7 mouse cellular contexts compared by ENCODE assay signal in the genomic region with DNA sequence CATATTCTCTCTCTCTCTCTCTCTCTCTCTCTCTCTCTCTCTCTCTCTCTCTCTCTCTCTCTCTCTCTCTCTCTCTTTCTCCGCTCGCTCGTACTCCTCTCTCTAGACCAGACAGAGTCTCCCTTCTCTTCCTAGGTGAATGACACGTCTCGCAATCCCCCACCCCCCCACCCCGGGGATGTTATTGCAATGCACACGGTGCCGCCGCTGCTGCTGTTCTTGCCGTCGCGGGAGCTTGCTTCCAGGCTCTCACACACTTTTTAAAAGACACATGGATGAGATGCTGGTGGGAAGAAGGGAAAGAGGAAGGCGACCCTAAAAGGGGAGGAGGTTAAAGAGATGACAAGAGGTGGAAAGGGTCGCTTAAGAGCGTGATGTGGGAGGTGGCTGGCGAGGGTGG. TPM values are rescaled to one million over a fixed set of nuclear protein-coding genes. Genes with fewer than 3 reads are reported as not detected.
DNase-seq lines count a peak whose midpoint lies in the region; ATAC-seq and TF ChIP-seq lines count a peak whose summit lies in the region.

No protein-coding gene starts in this region.

- peaks cover 3% of the 10 kb centered on the region; the same call in 1 of the 2 replicates for H3K9me3 ChIP-seq in lung, embryonic 14.5 days (ENCODE audit: low read depth, low read length)
- H3K9me3 ChIP-seq in forebrain, embryonic 12.5 days: no peaks in the 10 kb centered on the region
- H3K9me3 ChIP-seq in limb, embryonic 10.5 days (replicated peaks): no peaks in the 10 kb centered on the region
- H3K9me3 ChIP-seq in neural tube, embryonic 15.5 days (replicated peaks): no peaks in the 10 kb centered on the region

- no peak for ATAC-seq in lung, embryonic 14.5 days (ENCODE audit: insufficient read depth)
- no peak for ATAC-seq in forebrain, embryonic 12.5 days (ENCODE audit: low FRiP score)
- ATAC-seq in neural tube, embryonic 15.5 days (ENCODE audit: low FRiP score): peak; percentile 25; the same call in 1 of the 2 replicates

- H3K4me2 ChIP-seq in lung, embryonic 14.5 days: peak overlapping the region; percentile 97
- H3K4me2 ChIP-seq in forebrain, embryonic 12.5 days: peak overlapping the region; percentile 72
- peak overlapping the region; percentile 71 for H3K4me2 ChIP-seq in neural tube, embryonic 15.5 days

- H3K4me3 ChIP-seq in lung, embryonic 14.5 days (ENCODE audit: low read depth, low read length): peak overlapping the region; percentile 67
- peak overlapping the region; percentile 71 for H3K4me3 ChIP-seq in forebrain, embryonic 12.5 days (replicated peaks)
- peak overlapping the region; percentile 78 for H3K4me3 ChIP-seq in limb, embryonic 10.5 days
- H3K4me3 ChIP-seq in neural tube, embryonic 15.5 days (replicated peaks): peak overlapping the region; percentile 86

- no peaks in the 10 kb centered on the region for H3K4me1 ChIP-seq in lung, embryonic 14.5 days (ENCODE audit: insufficient read depth)
- peaks cover 8% of the 10 kb centered on the region for H3K4me1 ChIP-seq in forebrain, embryonic 12.5 days
- H3K4me1 ChIP-seq in limb, embryonic 10.5 days: peaks cover 20% of the 10 kb centered on the region
- H3K4me1 ChIP-seq in neural tube, embryonic 15.5 days: peaks cover 15% of the 10 kb centered on the region

- H3K27ac ChIP-seq in lung, embryonic 14.5 days (ENCODE audit: low read depth): no peak overlapping the region
- H3K27ac ChIP-seq in forebrain, embryonic 12.5 days: peak overlapping the region; percentile 81; the same call in 1 of the 2 replicates
- H3K27ac ChIP-seq in limb, embryonic 10.5 days: 0 out of 2 replicates have a peak overlapping the region, but pooled peaks have one; percentile 80
- peak overlapping the region; percentile 94 for H3K27ac ChIP-seq in neural tube, embryonic 15.5 days (replicated peaks)

- no peaks in the 10 kb centered on the region for H3K36me3 ChIP-seq in lung, embryonic 14.5 days (ENCODE audit: insufficient read depth)
- H3K36me3 ChIP-seq in forebrain, embryonic 12.5 days (replicated peaks): no peaks in the 10 kb centered on the region
- H3K36me3 ChIP-seq in limb, embryonic 10.5 days: no peaks in the 10 kb centered on the region
- no peaks in the 10 kb centered on the region for H3K36me3 ChIP-seq in neural tube, embryonic 15.5 days

- no peak for TF ChIP-seq CTCF in lung, embryonic 14.5 days (IDR thresholded peaks at IDR 0.05; ENCODE audit: low read depth)

- peak; percentile 12 for DNase-seq in lung, embryonic 14.5 days
- no peak for DNase-seq in lung, postnatal 25 days (ENCODE audit: low spot score)
- no peak for DNase-seq in limb, embryonic 10.5 days (ENCODE audit: low spot score)
- no peak for DNase-seq in cerebellum, postnatal 4 days (ENCODE audit: low spot score in 2 of 2)
- no peak for DNase-seq in right cerebral cortex, postnatal 14 days

- H3K27me3 ChIP-seq in lung, embryonic 14.5 days (ENCODE audit: insufficient read depth, low read length): peaks cover 21% of the 10 kb centered on the region
- H3K27me3 ChIP-seq in forebrain, embryonic 12.5 days: no peaks in the 10 kb centered on the region
- H3K27me3 ChIP-seq in limb, embryonic 10.5 days (ENCODE audit: low read depth, poor library complexity, severe bottlenecking): peaks cover 32% of the 10 kb centered on the region
- H3K27me3 ChIP-seq in neural tube, embryonic 15.5 days (replicated peaks): no peaks in the 10 kb centered on the region

- under 1% methylated on average over 16 of the region's 16 CpGs for WGBS in lung, embryonic 14.5 days
- WGBS in forebrain, embryonic 12.5 days: under 1% methylated on average over 16 of the region's 16 CpGs
- under 1% methylated on average over 16 of the region's 16 CpGs for WGBS in limb, embryonic 10.5 days
- under 1% methylated on average over 16 of the region's 16 CpGs for WGBS in neural tube, embryonic 15.5 days

- H3K9ac ChIP-seq in lung, embryonic 14.5 days: peak overlapping the region; percentile 42; the same call in 1 of the 2 replicates
- H3K9ac ChIP-seq in forebrain, embryonic 12.5 days: peak overlapping the region; percentile 66
- H3K9ac ChIP-seq in neural tube, embryonic 15.5 days (replicated peaks): peak overlapping the region; percentile 85

RNA-seq across cellular contexts. Expression of a gene that starts 1.3 kb away (rescaled TPM):
- polyA plus RNA-seq in lung, embryonic 14.5 days (2014; fragmentation: Nextera tagmentation; extraction: Ambion mirVana): 0.51 and 0.66 TPM in 2 replicates
- polyA plus RNA-seq in forebrain, embryonic 12.5 days (2016; fragmentation: Nextera tagmentation; extraction: Ambion mirVana): 9.5 and 11.0 TPM in 2 replicates
- 1.4 and 2.6 TPM in 2 replicates for polyA plus RNA-seq in limb, embryonic 10.5 days (2016; fragmentation: Nextera tagmentation; extraction: Ambion mirVana)
- polyA plus RNA-seq in neural tube, embryonic 15.5 days (2015; fragmentation: Nextera tagmentation; extraction: Ambion mirVana): 48.8 and 64.9 TPM in 2 replicates
